Mouse (Mus musculus): ENCODE data around the gene Fgfr2.

GRCm38 (mm10) chr7:130403346-130403745 lies 2719.8 kb downstream of the Fgfr2 start:
- TF ChIP-seq POLR2A (IDR thresholded peaks at IDR 0.05; ENCODE audit: insufficient read length, low read depth), result no peak
- no peak for TF ChIP-seq CEBPB (IDR thresholded peaks at IDR 0.05; ENCODE audit: insufficient read depth, poor library complexity, severe bottlenecking)
- TF ChIP-seq MAX (IDR thresholded peaks at IDR 0.05; ENCODE audit: low read depth), result no peak
- no peak for TF ChIP-seq USF1 (IDR thresholded peaks at IDR 0.05; ENCODE audit: low read depth)
- TF ChIP-seq TCF12 (IDR thresholded peaks at IDR 0.05; ENCODE audit: insufficient read depth, poor library complexity, severe bottlenecking), result no peak
- TF ChIP-seq POLR2AphosphoS2 (IDR thresholded peaks at IDR 0.05; ENCODE audit: insufficient read length, low read depth), result no peak
- TF ChIP-seq MYOG (IDR thresholded peaks at IDR 0.05; ENCODE audit: control insufficient read depth in 1 of 3, insufficient read depth in 1 of 3, insufficient read length in 2 of 3, low read depth in 2 of 3), result no peak
- TF ChIP-seq REST (IDR thresholded peaks at IDR 0.05; ENCODE audit: insufficient read depth, insufficient read length), result no peak
